Mouse (Mus musculus): ENCODE results near the gene Hoxc13.

DNA sequence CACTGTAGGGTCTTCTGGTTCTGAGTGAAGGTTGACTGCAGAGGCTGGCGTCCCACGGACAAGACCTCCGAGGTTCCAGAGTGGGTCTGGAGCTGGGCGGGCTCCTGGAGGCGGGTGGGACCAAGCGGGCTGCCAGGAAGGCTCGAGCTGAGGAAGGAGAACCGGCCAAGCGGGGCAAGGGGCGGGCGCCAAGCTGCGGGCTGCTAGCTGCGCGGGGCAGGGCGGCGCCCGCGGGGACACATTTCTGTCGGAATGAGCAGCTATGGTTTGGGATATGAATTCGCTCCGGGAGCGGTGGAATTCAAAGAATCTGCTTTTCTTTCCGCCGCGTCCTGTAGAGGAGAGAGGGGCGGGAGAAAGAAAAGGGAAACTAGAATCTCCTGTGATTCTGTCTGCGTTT, 14.0 kb downstream of the Hoxc13 start:
- no peak for TF ChIP-seq GATA1 (IDR thresholded peaks at IDR 0.05; ENCODE audit: borderline replicate concordance, low read length)
- no peak for TF ChIP-seq TAL1 (conservative IDR thresholded peaks at IDR 0.05; ENCODE audit: low read depth, low read length)
- no peak for TF ChIP-seq CTCF (IDR thresholded peaks at IDR 0.05; ENCODE audit: low read depth, low read length)
